Mouse (Mus musculus) CD4-positive helper T cell, adult 2 months (primary cell): Measurements from ENCODE around the gene Magea10.

Experiments used
- DNase-seq: peaks from one replicate; pipeline ENCODE4 v3.0.0-alpha.2; 2012; ENCODE audit warnings: low read depth, missing footprints, low spot score

The Magea10 gene

DNA sequence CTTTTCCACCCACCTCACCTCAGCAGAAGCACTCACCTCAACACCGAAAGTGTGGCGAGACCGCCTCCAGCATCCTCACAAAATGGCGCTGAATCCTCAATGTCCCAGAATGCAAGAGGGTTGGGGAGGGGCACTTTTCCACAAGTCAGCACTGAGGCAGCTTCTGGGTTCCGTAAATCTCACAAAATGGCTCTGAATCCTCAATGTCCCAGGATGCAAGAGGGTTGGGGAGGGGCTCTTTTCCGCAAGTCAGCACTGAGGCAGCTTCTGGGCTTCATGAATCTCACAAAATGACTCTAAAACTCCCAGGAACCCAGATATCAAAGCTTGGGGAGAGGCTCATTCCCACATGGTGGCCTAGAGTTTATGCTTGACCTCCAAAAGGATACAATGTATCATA is at the start of gene Magea10:
Gene Magea10, minus strand, starts transcription at position 101 of the 400 bp plus-strand sequence.
- no peak for DNase-seq

DNA sequence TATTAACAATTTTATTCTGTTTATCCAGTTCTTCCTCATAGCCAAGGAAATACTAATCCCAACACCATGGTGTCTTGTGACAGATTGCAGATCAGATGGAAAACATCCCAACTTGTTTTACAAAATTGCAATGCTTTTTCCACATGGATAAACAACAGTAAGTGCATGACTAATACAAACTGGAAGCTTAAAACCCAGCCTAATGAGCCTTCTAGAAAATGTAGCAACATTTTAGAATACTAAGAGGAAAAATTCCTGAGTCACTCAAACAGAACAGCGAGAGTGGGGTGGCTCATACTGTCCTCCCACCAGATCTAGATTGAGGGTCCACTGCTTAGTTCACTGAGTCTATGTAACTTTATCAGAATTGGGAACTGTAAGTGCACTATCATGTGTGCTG is 4.7 kb downstream of the Magea10 start:
- no peak for DNase-seq
